Mouse (Mus musculus): Measurements from ENCODE around the gene Gm5294. TPM values are rescaled to one million over a fixed set of nuclear protein-coding genes. Genes with fewer than 3 reads are reported as not detected.

Gene Gm5294
- polyA plus RNA-seq, 1 experiment = not detected

DNA sequence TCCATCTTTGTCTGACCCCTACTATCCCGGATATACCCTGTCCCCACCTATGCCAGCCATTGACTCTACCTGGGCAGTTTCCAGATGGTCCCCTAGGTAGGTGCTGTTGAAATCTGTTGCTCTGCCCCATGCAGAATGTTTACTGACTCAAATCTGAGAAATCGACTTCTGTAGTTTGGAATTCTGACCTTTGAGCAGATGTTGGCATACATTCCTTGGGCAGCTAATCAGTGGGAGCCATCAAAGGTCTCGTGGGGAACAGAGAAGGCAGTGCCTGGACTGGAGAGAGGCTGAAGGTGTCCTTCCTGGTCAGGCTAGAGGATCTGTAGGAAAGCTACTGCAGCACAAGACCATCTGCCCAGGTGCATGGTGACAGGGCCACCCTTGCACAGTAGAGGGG, 5.2 kb downstream of the Gm5294 start:
- no peaks in the 10 kb centered on the region for H3K36me3 ChIP-seq (ENCODE audit: control insufficient read depth, insufficient read depth)
- H3K79me3 ChIP-seq (ENCODE audit: low read depth) = no peaks in the 10 kb centered on the region
- H3K27me3 ChIP-seq (ENCODE audit: control insufficient read depth, insufficient read depth, insufficient read length) = no peaks in the 10 kb centered on the region
- no peak overlapping the region for H3K4me3 ChIP-seq (ENCODE audit: insufficient read depth, poor library complexity, severe bottlenecking)
- TF ChIP-seq MYOG (IDR thresholded peaks at IDR 0.05; ENCODE audit: control insufficient read depth, extremely low read depth, insufficient read length) (no peak), MAX (IDR thresholded peaks at IDR 0.05) (no peak), FOSL1 (IDR thresholded peaks at IDR 0.05; ENCODE audit: insufficient read depth, low read length, poor library complexity, severe bottlenecking) (no peak), USF1 (IDR thresholded peaks at IDR 0.05; ENCODE audit: low read depth) (no peak)
- no peak overlapping the region for H3ac ChIP-seq (ENCODE audit: control insufficient read depth, insufficient read length, low read depth)
- no peaks in the 10 kb centered on the region for H3K79me2 ChIP-seq (ENCODE audit: control insufficient read depth, insufficient read depth)

- no peaks in the 10 kb centered on the region for H3K79me2 ChIP-seq (ENCODE audit: control insufficient read depth, insufficient read depth)
- TF ChIP-seq CTCF (IDR thresholded peaks at IDR 0.05; ENCODE audit: control insufficient read depth, insufficient read depth, insufficient read length) = no peak
- no peak for TF ChIP-seq MAX (IDR thresholded peaks at IDR 0.05)
- TF ChIP-seq MYOD1 (IDR thresholded peaks at IDR 0.05; ENCODE audit: control insufficient read depth, insufficient read length, low read depth) = no peak
- TF ChIP-seq CEBPB (IDR thresholded peaks at IDR 0.05; ENCODE audit: low read depth) = no peak
- TF ChIP-seq FOSL1 (IDR thresholded peaks at IDR 0.05; ENCODE audit: insufficient read depth, low read length, poor library complexity, severe bottlenecking) = no peak
- TF ChIP-seq USF1 (IDR thresholded peaks at IDR 0.05; ENCODE audit: low read depth) = no peak
- TF ChIP-seq MYOG (IDR thresholded peaks at IDR 0.05; ENCODE audit: control insufficient read depth, extremely low read depth, insufficient read length) = no peak
- H3K36me3 ChIP-seq (ENCODE audit: control insufficient read depth, insufficient read depth) = no peaks in the 10 kb centered on the region
- no peaks in the 10 kb centered on the region for H3K79me3 ChIP-seq (ENCODE audit: low read depth)
- H3K27me3 ChIP-seq (ENCODE audit: control insufficient read depth, insufficient read depth, insufficient read length) = no peaks in the 10 kb centered on the region
- H3ac ChIP-seq (ENCODE audit: control insufficient read depth, insufficient read length, low read depth) = no peak overlapping the region
- no peak overlapping the region for H3K4me3 ChIP-seq (ENCODE audit: insufficient read depth, poor library complexity, severe bottlenecking)
Measured at GRCm38 (mm10) chr5:138833406-138833805, 13.5 kb downstream of the Gm5294 start.

GRCm38 (mm10) chr5:138834910-138835309, 15.0 kb downstream of the Gm5294 start:
- Histone ChIP-seq H3K27me3 (ENCODE audit: control insufficient read depth, insufficient read depth, insufficient read length) (no peaks in the 10 kb centered on the region), H3K36me3 (ENCODE audit: control insufficient read depth, insufficient read depth) (no peaks in the 10 kb centered on the region), H3K79me2 (ENCODE audit: control insufficient read depth, insufficient read depth) (no peaks in the 10 kb centered on the region), H3K4me3 (ENCODE audit: insufficient read depth, poor library complexity, severe bottlenecking) (no peak overlapping the region), H3K79me3 (ENCODE audit: low read depth) (no peaks in the 10 kb centered on the region), H3ac (ENCODE audit: control insufficient read depth, insufficient read length, low read depth) (no peak overlapping the region)
- TF ChIP-seq MAX (IDR thresholded peaks at IDR 0.05) = no peak
- no peak for TF ChIP-seq MYOG (IDR thresholded peaks at IDR 0.05; ENCODE audit: control insufficient read depth, extremely low read depth, insufficient read length)
- TF ChIP-seq CTCF (IDR thresholded peaks at IDR 0.05; ENCODE audit: control insufficient read depth, insufficient read depth, insufficient read length) = no peak
- no peak for TF ChIP-seq FOSL1 (IDR thresholded peaks at IDR 0.05; ENCODE audit: insufficient read depth, low read length, poor library complexity, severe bottlenecking)
- no peak for TF ChIP-seq USF1 (IDR thresholded peaks at IDR 0.05; ENCODE audit: low read depth)
- no peak for TF ChIP-seq MYOD1 (IDR thresholded peaks at IDR 0.05; ENCODE audit: control insufficient read depth, insufficient read length, low read depth)
- no peak for TF ChIP-seq CEBPB (IDR thresholded peaks at IDR 0.05; ENCODE audit: low read depth)

DNA sequence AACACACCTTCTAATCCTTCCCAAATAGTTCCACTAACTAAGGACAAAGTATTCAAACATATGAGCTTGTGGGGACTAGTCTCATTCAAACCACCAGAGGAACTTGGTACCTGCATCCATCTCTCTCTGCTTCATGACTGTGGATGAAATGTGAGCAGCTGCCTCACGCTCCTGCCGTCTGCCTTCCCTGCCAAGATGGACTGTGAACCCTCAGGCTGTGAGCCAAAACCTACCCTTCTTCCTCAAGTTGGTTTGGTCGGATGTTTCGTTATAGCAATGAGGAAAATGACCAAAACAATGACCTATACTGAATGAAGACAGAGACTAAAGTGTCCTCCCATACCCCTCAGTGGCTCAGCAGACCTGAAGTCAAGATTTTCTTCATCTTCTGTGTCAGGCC, 21.1 kb downstream of the Gm5294 start:
- H3K79me2 ChIP-seq (ENCODE audit: control insufficient read depth, insufficient read depth) = no peaks in the 10 kb centered on the region
- no peaks in the 10 kb centered on the region for H3K36me3 ChIP-seq (ENCODE audit: control insufficient read depth, insufficient read depth)
- TF ChIP-seq CEBPB (IDR thresholded peaks at IDR 0.05; ENCODE audit: low read depth) = no peak
- TF ChIP-seq FOSL1 (IDR thresholded peaks at IDR 0.05; ENCODE audit: insufficient read depth, low read length, poor library complexity, severe bottlenecking) = no peak
- TF ChIP-seq CTCF (IDR thresholded peaks at IDR 0.05; ENCODE audit: control insufficient read depth, insufficient read depth, insufficient read length) = no peak
- no peak for TF ChIP-seq MYOG (IDR thresholded peaks at IDR 0.05; ENCODE audit: control insufficient read depth, extremely low read depth, insufficient read length)
- no peak for TF ChIP-seq MYOD1 (IDR thresholded peaks at IDR 0.05; ENCODE audit: control insufficient read depth, insufficient read length, low read depth)
- H3K27me3 ChIP-seq (ENCODE audit: control insufficient read depth, insufficient read depth, insufficient read length) = no peaks in the 10 kb centered on the region
- no peaks in the 10 kb centered on the region for H3K79me3 ChIP-seq (ENCODE audit: low read depth)
- H3K4me3 ChIP-seq (ENCODE audit: insufficient read depth, poor library complexity, severe bottlenecking) = no peak overlapping the region
- H3ac ChIP-seq (ENCODE audit: control insufficient read depth, insufficient read length, low read depth) = no peak overlapping the region

GRCm38 (mm10) chr5:138843168-138843824, 23.4 kb downstream of the Gm5294 start:
- H3ac ChIP-seq (ENCODE audit: control insufficient read depth, insufficient read length, low read depth) = no peak overlapping the region
- H3K36me3 ChIP-seq (ENCODE audit: control insufficient read depth, insufficient read depth) = no peaks in the 10 kb centered on the region
- TF ChIP-seq CTCF (IDR thresholded peaks at IDR 0.05; ENCODE audit: control insufficient read depth, insufficient read depth, insufficient read length) (no peak), FOSL1 (IDR thresholded peaks at IDR 0.05; ENCODE audit: insufficient read depth, low read length, poor library complexity, severe bottlenecking) (no peak), MYOG (IDR thresholded peaks at IDR 0.05; ENCODE audit: control insufficient read depth, extremely low read depth, insufficient read length) (no peak), MAX (IDR thresholded peaks at IDR 0.05) (no peak), USF1 (IDR thresholded peaks at IDR 0.05; ENCODE audit: low read depth) (no peak), MYOD1 (IDR thresholded peaks at IDR 0.05; ENCODE audit: control insufficient read depth, insufficient read length, low read depth) (no peak), CEBPB (IDR thresholded peaks at IDR 0.05; ENCODE audit: low read depth) (no peak)
- H3K4me3 ChIP-seq (ENCODE audit: insufficient read depth, poor library complexity, severe bottlenecking) = no peak overlapping the region
- H3K79me3 ChIP-seq (ENCODE audit: low read depth) = no peaks in the 10 kb centered on the region
- H3K27me3 ChIP-seq (ENCODE audit: control insufficient read depth, insufficient read depth, insufficient read length) = no peaks in the 10 kb centered on the region
- no peaks in the 10 kb centered on the region for H3K79me2 ChIP-seq (ENCODE audit: control insufficient read depth, insufficient read depth)

GRCm38 (mm10) chr5:138846506-138846905, 26.6 kb downstream of the Gm5294 start:
- Histone ChIP-seq H3K4me3 (ENCODE audit: insufficient read depth, poor library complexity, severe bottlenecking) (no peak overlapping the region), H3ac (ENCODE audit: control insufficient read depth, insufficient read length, low read depth) (no peak overlapping the region), H3K36me3 (ENCODE audit: control insufficient read depth, insufficient read depth) (no peaks in the 10 kb centered on the region), H3K27me3 (ENCODE audit: control insufficient read depth, insufficient read depth, insufficient read length) (no peaks in the 10 kb centered on the region), H3K79me3 (ENCODE audit: low read depth) (no peaks in the 10 kb centered on the region), H3K79me2 (ENCODE audit: control insufficient read depth, insufficient read depth) (no peaks in the 10 kb centered on the region)
- TF ChIP-seq MAX (IDR thresholded peaks at IDR 0.05) = no peak
- TF ChIP-seq CTCF (IDR thresholded peaks at IDR 0.05; ENCODE audit: control insufficient read depth, insufficient read depth, insufficient read length) = no peak
- no peak for TF ChIP-seq MYOD1 (IDR thresholded peaks at IDR 0.05; ENCODE audit: control insufficient read depth, insufficient read length, low read depth)
- no peak for TF ChIP-seq MYOG (IDR thresholded peaks at IDR 0.05; ENCODE audit: control insufficient read depth, extremely low read depth, insufficient read length)
- no peak for TF ChIP-seq USF1 (IDR thresholded peaks at IDR 0.05; ENCODE audit: low read depth)
